Mouse (Mus musculus): ENCODE measurements around the gene Nubp1. TPM values are rescaled to one million over a fixed set of nuclear protein-coding genes. Genes with fewer than 3 reads are reported as not detected.

The Nubp1 gene
- 49.7 and 55.9 TPM in 2 replicates for polyA plus RNA-seq (2014; fragmentation: Nextera tagmentation; extraction: Ambion mirVana)

DNA sequence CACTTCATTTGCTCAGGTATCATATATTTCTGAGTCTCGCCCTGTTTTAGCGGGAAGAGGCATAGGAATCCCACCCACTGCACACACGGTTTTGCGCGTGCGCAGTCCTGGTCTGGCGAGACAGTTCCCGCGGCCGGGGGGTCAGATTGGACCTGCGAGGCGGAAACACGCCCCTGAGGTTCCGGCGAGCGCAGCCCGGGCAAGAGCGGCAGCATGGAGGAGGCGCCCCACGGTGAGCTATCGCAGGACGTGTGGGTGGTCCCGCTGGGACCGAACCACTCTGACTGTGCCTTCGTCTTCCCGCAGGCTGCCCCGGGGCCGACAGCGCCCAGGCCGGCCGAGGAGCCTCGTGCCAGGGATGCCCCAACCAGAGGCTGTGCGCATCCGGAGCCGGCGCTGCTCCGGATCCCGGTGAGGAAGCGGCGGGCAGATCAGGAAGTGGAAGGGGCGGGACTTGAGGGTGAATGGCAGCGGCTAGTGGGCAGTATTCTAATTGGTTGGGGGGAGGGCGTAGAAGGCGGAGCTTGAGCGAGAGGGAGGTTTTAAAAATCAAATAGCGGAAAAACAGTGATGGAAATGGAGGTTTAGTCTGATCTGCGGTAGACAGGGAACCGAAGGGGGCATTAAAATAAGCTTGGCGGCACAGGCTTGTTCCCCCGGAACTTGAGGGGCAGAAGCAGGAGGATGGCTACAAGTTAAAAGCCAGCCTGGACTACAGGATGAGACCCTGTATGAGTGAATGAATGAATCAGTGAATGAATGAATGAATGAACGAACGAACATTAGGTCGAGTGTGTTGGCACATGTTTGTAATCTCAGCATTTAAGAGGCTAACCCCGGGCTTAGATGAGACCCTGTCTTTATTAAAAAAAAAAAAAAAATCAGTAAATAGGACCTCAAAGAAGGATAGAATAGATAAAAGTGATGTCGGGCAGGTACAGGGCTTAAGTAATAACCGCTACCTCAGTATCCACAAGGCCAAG lies at the start of gene Nubp1:
TSS of gene Nubp1 (plus strand) at position 185 of the 983 bp plus-strand sequence.
- H3K27me3 ChIP-seq (ENCODE audit: control insufficient read depth, insufficient read depth, low read length): no peaks in the 10 kb centered on the region
- H3K4me3 ChIP-seq (ENCODE audit: low read depth, low read length): peak within 1 kb of the TSS; percentile 68
- peak; percentile 98 for ATAC-seq (ENCODE audit: low read depth)
- H3K36me3 ChIP-seq (ENCODE audit: control insufficient read depth, insufficient read depth, low read length): no peaks in the 10 kb centered on the region
- H3K9me3 ChIP-seq (ENCODE audit: control insufficient read depth, low read length): no peaks in the 10 kb centered on the region
- H3K4me2 ChIP-seq (ENCODE audit: low read depth, low read length): peak within 1 kb of the TSS; percentile 71
- peak within 1 kb of the TSS; percentile 79 for H3K9ac ChIP-seq (replicated peaks; ENCODE audit: low read depth, low read length)
- peaks cover 6% of the 10 kb centered on the region for H3K4me1 ChIP-seq (ENCODE audit: control insufficient read depth, insufficient read depth, low read length)
- H3K27ac ChIP-seq (ENCODE audit: low read depth, low read length): peak within 1 kb of the TSS; percentile 94
- WGBS: 3% methylated on average over 56 of the region's 56 CpGs

GRCm38 (mm10) chr16:10363061-10363460 lies 48.7 kb upstream of the Nubp1 start:
- Histone ChIP-seq H3K36me3 (ENCODE audit: control insufficient read depth, insufficient read depth, low read length) (no peaks in the 10 kb centered on the region), H3K27ac (ENCODE audit: low read depth, low read length) (no peak overlapping the region), H3K4me1 (ENCODE audit: control insufficient read depth, insufficient read depth, low read length) (no peaks in the 10 kb centered on the region), H3K27me3 (ENCODE audit: control insufficient read depth, insufficient read depth, low read length) (0 out of 2 replicates have a peak, but pooled peaks cover 3% of the 10 kb centered on the region), H3K9me3 (ENCODE audit: control insufficient read depth, low read length) (no peaks in the 10 kb centered on the region), H3K4me3 (ENCODE audit: low read depth, low read length) (no peak overlapping the region), H3K9ac (replicated peaks; ENCODE audit: low read depth, low read length) (no peak overlapping the region), H3K4me2 (ENCODE audit: low read depth, low read length) (no peak overlapping the region)
- no peak for ATAC-seq (ENCODE audit: low read depth)
- 67% methylated on average over 1 of the region's 1 CpGs for WGBS

- Histone ChIP-seq H3K27me3 (ENCODE audit: control insufficient read depth, insufficient read depth, low read length) (no peaks in the 10 kb centered on the region), H3K9me3 (ENCODE audit: control insufficient read depth, low read length) (no peaks in the 10 kb centered on the region), H3K4me1 (ENCODE audit: control insufficient read depth, insufficient read depth, low read length) (no peaks in the 10 kb centered on the region), H3K27ac (ENCODE audit: low read depth, low read length) (no peak overlapping the region), H3K4me3 (ENCODE audit: low read depth, low read length) (no peak overlapping the region), H3K9ac (replicated peaks; ENCODE audit: low read depth, low read length) (no peak overlapping the region), H3K36me3 (ENCODE audit: control insufficient read depth, insufficient read depth, low read length) (no peaks in the 10 kb centered on the region), H3K4me2 (ENCODE audit: low read depth, low read length) (no peak overlapping the region)
- ATAC-seq (ENCODE audit: low read depth): no peak
- 83% methylated on average over 4 of the region's 4 CpGs for WGBS
These were observed 46.0 kb upstream of the Nubp1 start for GRCm38 (mm10) chr16:10365796-10366195.

GRCm38 (mm10) chr16:10366240-10367217 lies 45.2 kb upstream of the Nubp1 start:
- H3K4me1 ChIP-seq (ENCODE audit: control insufficient read depth, insufficient read depth, low read length): no peaks in the 10 kb centered on the region
- peak; percentile 54 for ATAC-seq (ENCODE audit: low read depth)
- 70% methylated on average over 14 of the region's 14 CpGs for WGBS
- H3K9me3 ChIP-seq (ENCODE audit: control insufficient read depth, low read length): no peaks in the 10 kb centered on the region
- H3K27ac ChIP-seq (ENCODE audit: low read depth, low read length): peak overlapping the region; percentile 5; the same call in 1 of the 2 replicates
- H3K4me2 ChIP-seq (ENCODE audit: low read depth, low read length): no peak overlapping the region
- H3K36me3 ChIP-seq (ENCODE audit: control insufficient read depth, insufficient read depth, low read length): no peaks in the 10 kb centered on the region
- H3K9ac ChIP-seq (replicated peaks; ENCODE audit: low read depth, low read length): no peak overlapping the region
- H3K4me3 ChIP-seq (ENCODE audit: low read depth, low read length): no peak overlapping the region
- H3K27me3 ChIP-seq (ENCODE audit: control insufficient read depth, insufficient read depth, low read length): no peaks in the 10 kb centered on the region

DNA sequence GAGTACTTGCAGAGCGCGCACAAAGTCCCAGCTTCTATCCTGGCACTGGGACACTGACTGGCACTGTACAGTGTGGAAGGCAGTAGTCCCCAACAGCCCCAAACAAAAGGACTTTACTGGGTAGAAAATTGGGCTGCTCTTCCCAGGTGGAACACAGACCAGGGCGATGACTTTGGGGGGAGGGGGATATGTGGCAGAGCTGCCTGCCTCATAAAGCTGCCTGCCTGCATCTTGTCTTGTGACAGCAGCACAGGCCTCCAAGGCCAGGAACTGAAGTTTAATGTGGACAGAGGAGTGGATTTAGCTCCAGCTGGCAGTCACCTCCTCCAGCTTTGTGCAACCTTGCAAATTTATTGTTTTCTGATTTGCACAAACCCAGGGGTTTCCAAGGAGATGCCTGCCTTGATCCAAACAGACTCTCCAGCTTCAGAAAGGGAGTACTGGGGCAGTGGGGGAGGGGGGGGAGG lies 42.2 kb upstream of the Nubp1 start:
- Histone ChIP-seq H3K4me1 (ENCODE audit: control insufficient read depth, insufficient read depth, low read length) (peaks cover 2% of the 10 kb centered on the region; the same call in 1 of the 2 replicates), H3K27me3 (ENCODE audit: control insufficient read depth, insufficient read depth, low read length) (no peaks in the 10 kb centered on the region), H3K4me3 (ENCODE audit: low read depth, low read length) (no peak overlapping the region), H3K9me3 (ENCODE audit: control insufficient read depth, low read length) (no peaks in the 10 kb centered on the region), H3K36me3 (ENCODE audit: control insufficient read depth, insufficient read depth, low read length) (no peaks in the 10 kb centered on the region), H3K4me2 (ENCODE audit: low read depth, low read length) (no peak overlapping the region), H3K27ac (ENCODE audit: low read depth, low read length) (no peak overlapping the region), H3K9ac (replicated peaks; ENCODE audit: low read depth, low read length) (no peak overlapping the region)
- ATAC-seq (ENCODE audit: low read depth): peak; percentile 85
- 47% methylated on average over 3 of the region's 3 CpGs for WGBS

DNA sequence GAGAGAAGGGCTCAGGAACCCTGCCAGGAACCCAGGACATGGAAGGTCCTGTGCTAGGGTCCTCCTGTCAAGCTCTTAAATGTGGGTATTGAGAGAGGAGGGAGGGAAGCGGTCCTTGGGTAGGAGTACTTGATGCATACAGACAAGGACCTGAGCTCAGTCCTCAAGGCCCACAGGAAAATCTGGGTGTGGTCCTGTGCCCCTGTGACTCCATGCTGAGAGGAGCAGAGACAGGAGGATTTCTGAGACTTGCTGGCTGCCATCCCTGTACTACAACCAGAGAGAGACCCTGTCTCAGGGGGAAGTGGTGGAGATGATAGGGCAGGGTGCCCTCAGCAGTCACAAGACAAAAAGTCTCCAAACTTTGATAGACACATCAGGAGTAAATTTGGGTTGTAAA lies 41.8 kb upstream of the Nubp1 start:
- Histone ChIP-seq H3K4me1 (ENCODE audit: control insufficient read depth, insufficient read depth, low read length) (peaks cover 4% of the 10 kb centered on the region; the same call in 1 of the 2 replicates), H3K27ac (ENCODE audit: low read depth, low read length) (no peak overlapping the region), H3K4me3 (ENCODE audit: low read depth, low read length) (no peak overlapping the region), H3K27me3 (ENCODE audit: control insufficient read depth, insufficient read depth, low read length) (no peaks in the 10 kb centered on the region), H3K9ac (replicated peaks; ENCODE audit: low read depth, low read length) (no peak overlapping the region), H3K4me2 (ENCODE audit: low read depth, low read length) (no peak overlapping the region), H3K9me3 (ENCODE audit: control insufficient read depth, low read length) (no peaks in the 10 kb centered on the region), H3K36me3 (ENCODE audit: control insufficient read depth, insufficient read depth, low read length) (no peaks in the 10 kb centered on the region)
- whole genome bisulfite sequencing: 81% methylated on average over 1 of the region's 1 CpGs
- 0 out of 2 replicates have a peak, but pooled peaks have one; percentile 19 for ATAC-seq (ENCODE audit: low read depth)

DNA sequence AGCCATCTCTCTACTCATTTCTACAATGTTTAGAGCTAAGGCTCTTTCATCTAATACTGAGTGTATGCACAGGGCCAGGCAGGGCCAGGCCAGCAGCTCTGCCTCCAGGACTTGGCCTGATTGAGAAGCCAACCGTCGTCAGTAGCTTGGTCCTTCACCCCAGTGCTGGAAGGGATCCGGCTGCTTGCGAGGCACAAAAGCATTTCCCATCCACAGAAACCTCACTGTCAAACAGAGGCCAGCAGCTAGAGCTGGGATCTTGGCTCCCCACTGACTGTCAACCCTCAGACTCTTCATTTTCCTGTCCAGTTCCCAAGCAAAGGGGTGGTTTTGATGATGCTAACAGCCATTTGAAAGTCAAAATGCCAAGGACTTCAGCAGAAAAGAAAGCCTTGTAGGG lies 39.4 kb upstream of the Nubp1 start:
- no peaks in the 10 kb centered on the region for H3K9me3 ChIP-seq (ENCODE audit: control insufficient read depth, low read length)
- WGBS: 77% methylated on average over 4 of the region's 4 CpGs
- no peak for ATAC-seq (ENCODE audit: low read depth)
- H3K27me3 ChIP-seq (ENCODE audit: control insufficient read depth, insufficient read depth, low read length): no peaks in the 10 kb centered on the region
- no peak overlapping the region for H3K9ac ChIP-seq (replicated peaks; ENCODE audit: low read depth, low read length)
- peaks cover 4% of the 10 kb centered on the region; the same call in 1 of the 2 replicates for H3K4me1 ChIP-seq (ENCODE audit: control insufficient read depth, insufficient read depth, low read length)
- H3K4me2 ChIP-seq (ENCODE audit: low read depth, low read length): no peak overlapping the region
- no peak overlapping the region for H3K27ac ChIP-seq (ENCODE audit: low read depth, low read length)
- H3K4me3 ChIP-seq (ENCODE audit: low read depth, low read length): no peak overlapping the region
- H3K36me3 ChIP-seq (ENCODE audit: control insufficient read depth, insufficient read depth, low read length): no peaks in the 10 kb centered on the region

- Histone ChIP-seq H3K4me2 (ENCODE audit: low read depth, low read length) (peak overlapping the region; percentile 39), H3K4me1 (ENCODE audit: control insufficient read depth, insufficient read depth, low read length) (peaks cover 4% of the 10 kb centered on the region; the same call in 1 of the 2 replicates), H3K27me3 (ENCODE audit: control insufficient read depth, insufficient read depth, low read length) (no peaks in the 10 kb centered on the region), H3K9me3 (ENCODE audit: control insufficient read depth, low read length) (no peaks in the 10 kb centered on the region), H3K9ac (replicated peaks; ENCODE audit: low read depth, low read length) (0 out of 2 replicates have a peak overlapping the region, but pooled peaks have one; percentile 3), H3K27ac (ENCODE audit: low read depth, low read length) (no peak overlapping the region), H3K36me3 (ENCODE audit: control insufficient read depth, insufficient read depth, low read length) (no peaks in the 10 kb centered on the region), H3K4me3 (ENCODE audit: low read depth, low read length) (no peak overlapping the region)
- 27% methylated on average over 13 of the region's 13 CpGs for WGBS
- peak; percentile 71; the same call in 1 of the 2 replicates for ATAC-seq (ENCODE audit: low read depth)
These were observed 37.3 kb upstream of the Nubp1 start for GRCm38 (mm10) chr16:10374254-10375011.
